Mouse (Mus musculus): ENCODE data around the gene Sucla2. TPM values are rescaled to one million over a fixed set of nuclear protein-coding genes. Genes with fewer than 3 reads are reported as not detected.

The Sucla2 gene
- total RNA-seq (2015): 73.1 and 73.6 TPM in 2 replicates
- total RNA-seq (2017): 104 and 117 TPM in 2 replicates

GRCm38 (mm10) chr14:73524766-73525448, at the start of gene Sucla2:
Gene Sucla2, plus strand, starts transcription at chr14:73525319.
- ATAC-seq (replicated peaks; ENCODE audit: poor library complexity): peak; percentile 99

GRCm38 (mm10) chr14:73475506-73475905, 49.6 kb upstream of the Sucla2 start:
- no peak for ATAC-seq (replicated peaks; ENCODE audit: poor library complexity)

- no peak for ATAC-seq (replicated peaks; ENCODE audit: poor library complexity)
These were observed 48.7 kb upstream of the Sucla2 start for GRCm38 (mm10) chr14:73476361-73476934.

- ATAC-seq (replicated peaks; ENCODE audit: poor library complexity): no peak
These were observed 48.0 kb upstream of the Sucla2 start for GRCm38 (mm10) chr14:73477077-73477476.

- ATAC-seq (replicated peaks; ENCODE audit: poor library complexity): no peak
These were observed 46.8 kb upstream of the Sucla2 start for GRCm38 (mm10) chr14:73478321-73478720.

GRCm38 (mm10) chr14:73479771-73480170, 45.3 kb upstream of the Sucla2 start:
- ATAC-seq (replicated peaks; ENCODE audit: poor library complexity): no peak

GRCm38 (mm10) chr14:73483516-73484229, 41.4 kb upstream of the Sucla2 start:
- no peak for ATAC-seq (replicated peaks; ENCODE audit: poor library complexity)

GRCm38 (mm10) chr14:73484366-73485110, 40.6 kb upstream of the Sucla2 start:
- no peak for ATAC-seq (replicated peaks; ENCODE audit: poor library complexity)

GRCm38 (mm10) chr14:73486641-73487040, 38.5 kb upstream of the Sucla2 start:
- ATAC-seq (replicated peaks; ENCODE audit: poor library complexity): no peak

GRCm38 (mm10) chr14:73493356-73493755, 31.8 kb upstream of the Sucla2 start:
- ATAC-seq (replicated peaks; ENCODE audit: poor library complexity): no peak

GRCm38 (mm10) chr14:73494122-73494521, 31.0 kb upstream of the Sucla2 start:
- ATAC-seq (replicated peaks; ENCODE audit: poor library complexity): peak; percentile 99

- no peak for ATAC-seq (replicated peaks; ENCODE audit: poor library complexity)
These were observed 29.4 kb upstream of the Sucla2 start for GRCm38 (mm10) chr14:73495753-73496152.

GRCm38 (mm10) chr14:73501283-73501682, 23.8 kb upstream of the Sucla2 start:
- no peak for ATAC-seq (replicated peaks; ENCODE audit: poor library complexity)

- ATAC-seq (replicated peaks; ENCODE audit: poor library complexity): no peak
These were observed 23.4 kb upstream of the Sucla2 start for GRCm38 (mm10) chr14:73501721-73502120.

GRCm38 (mm10) chr14:73502591-73503184, 22.4 kb upstream of the Sucla2 start:
- no peak for ATAC-seq (replicated peaks; ENCODE audit: poor library complexity)

- no peak for ATAC-seq (replicated peaks; ENCODE audit: poor library complexity)
These were observed 21.7 kb upstream of the Sucla2 start for GRCm38 (mm10) chr14:73503237-73503933.

- no peak for ATAC-seq (replicated peaks; ENCODE audit: poor library complexity)
These were observed 18.8 kb upstream of the Sucla2 start for GRCm38 (mm10) chr14:73506283-73506682.

GRCm38 (mm10) chr14:73507200-73507599, 17.9 kb upstream of the Sucla2 start:
- no peak for ATAC-seq (replicated peaks; ENCODE audit: poor library complexity)

- ATAC-seq (replicated peaks; ENCODE audit: poor library complexity): peak; percentile 42
These were observed 17.3 kb upstream of the Sucla2 start for GRCm38 (mm10) chr14:73507702-73508376.
